Mouse (Mus musculus) CH12.LX (cell line): ENCODE data around the gene Ubxn4. TPM values are rescaled to one million over a fixed set of nuclear protein-coding genes. Genes with fewer than 3 reads are reported as not detected.

ENCODE experiments used
- DNase-seq: peaks from one replicate; pipeline ENCODE4 v3.0.0-alpha.2; 2013; ENCODE audit errors: extremely low read depth
- H3K27ac ChIP-seq: 2 replicates; pipeline ENCODE4 v1.5.1; 2012; ENCODE audit warnings: low read depth, mild to moderate bottlenecking, control low read depth, moderate library complexity; ENCODE audit not compliant: insufficient read depth
- H3K27me3 ChIP-seq: replicated peaks from 2 replicates; pipeline ENCODE3; 2012; ENCODE audit warnings: inconsistent platforms
- H3K36me3 ChIP-seq, 2 experiments: replicated peaks in 1 of 2; 2 replicates each; pipeline versions ENCODE3 to v1.6.1; 2012; ENCODE audit warnings: inconsistent platforms in 1 of 2, low read length in 1 of 2, mild to moderate bottlenecking in 1 of 2, mixed read lengths in 1 of 2, moderate library complexity in 1 of 2; ENCODE audit not compliant: control insufficient read depth in 1 of 2, insufficient read depth in 1 of 2
- H3K4me1 ChIP-seq, 2 experiments: 2 replicates each; pipeline ENCODE4 v1.6.1; 2012; ENCODE audit warnings: inconsistent platforms in 1 of 2, moderate library complexity in 1 of 2; ENCODE audit not compliant: insufficient read depth in 2 of 2, control insufficient read depth in 1 of 2
- H3K4me2 ChIP-seq: 2 replicates; pipeline ENCODE4 v1.6.1; 2012; ENCODE audit warnings: low read depth, mild to moderate bottlenecking, control low read depth; ENCODE audit not compliant: poor library complexity, insufficient read depth, severe bottlenecking
- H3K4me3 ChIP-seq, 3 experiments: fragments of 150-350 bp in 1 of 3; sonication (generic) in 1 of 3; replicated peaks in 1 of 3; 2 replicates each; pipeline versions ENCODE3 to v1.5.1; 2011 to 2012; ENCODE audit warnings: low read depth in 2 of 3, low read length in 2 of 3, mild to moderate bottlenecking in 2 of 3, moderate library complexity in 2 of 3, control low read depth in 1 of 3, improper control_type of control experiment in 1 of 3, inconsistent platforms in 1 of 3, mixed read lengths in 1 of 3; ENCODE audit not compliant: poor library complexity in 1 of 3
- H3K79me2 ChIP-seq: replicated peaks from 2 replicates; pipeline ENCODE4 v1.6.1; 2012; ENCODE audit warnings: mild to moderate bottlenecking, moderate library complexity; ENCODE audit not compliant: control insufficient read depth, poor library complexity, insufficient read depth, severe bottlenecking; ENCODE audit errors: extremely low read depth
- H3K9ac ChIP-seq: 2 replicates; pipeline ENCODE4 v1.6.1; 2012; ENCODE audit warnings: low read depth, mild to moderate bottlenecking, control low read depth, moderate library complexity; ENCODE audit not compliant: insufficient read depth
- H3K9me3 ChIP-seq: replicated peaks from 2 replicates; pipeline ENCODE3; 2012; ENCODE audit warnings: low read length, inconsistent platforms, mixed read lengths
- BHLHE40 ChIP-seq: IDR thresholded peaks from 2 replicates; pipeline ENCODE4 v1.6.1; 2011; ENCODE audit warnings: mild to moderate bottlenecking, low read depth, low read length, improper control_type of control experiment
- CHD1 ChIP-seq: IDR thresholded peaks from 2 replicates; pipeline ENCODE4 v1.6.1; 2012; ENCODE audit warnings: low read depth, low read length, improper control_type of control experiment, inconsistent platforms
- CTCF ChIP-seq, 2 experiments: IDR thresholded peaks in 1 of 2; conservative IDR thresholded peaks in 1 of 2; 2 replicates each; pipeline ENCODE4 v1.5.1; 2011 to 2012; ENCODE audit warnings: low read depth in 2 of 2, low read length in 2 of 2, improper control_type of control experiment in 1 of 2, inconsistent platforms in 1 of 2, mild to moderate bottlenecking in 1 of 2, moderate library complexity in 1 of 2
- E2F4 ChIP-seq: IDR thresholded peaks from 2 replicates; pipeline ENCODE4 v1.6.1; 2011; ENCODE audit warnings: low read depth, low read length, improper control_type of control experiment; ENCODE audit not compliant: insufficient replicate concordance
- ELF1 ChIP-seq: IDR thresholded peaks from 2 replicates; pipeline ENCODE4 v1.6.1; 2014; ENCODE audit warnings: low read depth, mild to moderate bottlenecking, inconsistent platforms, low read length, improper control_type of control experiment
- EP300 ChIP-seq: IDR thresholded peaks from 2 replicates; pipeline ENCODE4 v1.6.1; 2011; ENCODE audit warnings: low read length, improper control_type of control experiment
- GABPA ChIP-seq: IDR thresholded peaks from 2 replicates; pipeline ENCODE4 v1.6.1; 2012; ENCODE audit warnings: low read depth, low read length, improper control_type of control experiment, inconsistent platforms; ENCODE audit not compliant: insufficient replicate concordance
- HCFC1 ChIP-seq: IDR thresholded peaks from 2 replicates; pipeline ENCODE4 v1.6.1; 2012; ENCODE audit warnings: low read depth, mild to moderate bottlenecking, inconsistent platforms, low read length, improper control_type of control experiment
- IRF4 ChIP-seq: IDR thresholded peaks from 2 replicates; pipeline ENCODE4 v1.6.1; 2014; ENCODE audit warnings: low read depth, mild to moderate bottlenecking, inconsistent platforms, low read length, improper control_type of control experiment
- JUND ChIP-seq: conservative IDR thresholded peaks from 2 replicates; pipeline ENCODE4 v1.6.1; 2011; ENCODE audit warnings: low read depth, low read length, improper control_type of control experiment
- MAFK ChIP-seq: IDR thresholded peaks from 2 replicates; pipeline ENCODE4 v1.6.1; 2011; ENCODE audit warnings: low read length, improper control_type of control experiment; ENCODE audit not compliant: insufficient replicate concordance
- MAZ ChIP-seq: IDR thresholded peaks from 2 replicates; pipeline ENCODE4 v1.6.1; 2012; ENCODE audit warnings: low read depth, mild to moderate bottlenecking, inconsistent platforms, low read length, improper control_type of control experiment, moderate library complexity
- MXI1 ChIP-seq: IDR thresholded peaks from 2 replicates; pipeline ENCODE4 v1.6.1; 2011; ENCODE audit warnings: mild to moderate bottlenecking, low read depth, low read length, improper control_type of control experiment
- MYC ChIP-seq: IDR thresholded peaks from 2 replicates; pipeline ENCODE4 v1.6.1; 2011; ENCODE audit warnings: low read depth, mild to moderate bottlenecking, improper control_type of control experiment, low read length
- NRF1 ChIP-seq: IDR thresholded peaks from 2 replicates; pipeline ENCODE4 v1.6.1; 2014; ENCODE audit warnings: low read depth, mild to moderate bottlenecking, inconsistent platforms, low read length, improper control_type of control experiment, moderate library complexity
- POLR2A ChIP-seq: IDR thresholded peaks from 2 replicates; pipeline ENCODE4 v1.6.1; 2011; ENCODE audit warnings: low read depth, mild to moderate bottlenecking, improper control_type of control experiment, low read length
- POLR2AphosphoS2 ChIP-seq: IDR thresholded peaks from 2 replicates; pipeline ENCODE4 v1.6.1; 2011; ENCODE audit warnings: low read depth, low read length, improper control_type of control experiment
- RAD21 ChIP-seq: IDR thresholded peaks from 2 replicates; pipeline ENCODE4 v1.6.1; 2011; ENCODE audit warnings: low read depth, mild to moderate bottlenecking, low read length, improper control_type of control experiment, moderate library complexity
- RCOR1 ChIP-seq: conservative IDR thresholded peaks from 2 replicates; pipeline ENCODE4 v1.6.1; 2012; ENCODE audit warnings: low read depth, mild to moderate bottlenecking, inconsistent platforms, low read length, improper control_type of control experiment
- TCF12 ChIP-seq: IDR thresholded peaks from 2 replicates; pipeline ENCODE4 v1.6.1; 2014; ENCODE audit warnings: low read depth, mild to moderate bottlenecking, inconsistent platforms, low read length, improper control_type of control experiment
- UBTF ChIP-seq: IDR thresholded peaks from 2 replicates; pipeline ENCODE4 v1.6.1; 2012; ENCODE audit warnings: low read depth, mild to moderate bottlenecking, inconsistent platforms, low read length, improper control_type of control experiment, moderate library complexity
- USF1 ChIP-seq: IDR thresholded peaks from 2 replicates; pipeline ENCODE4 v1.6.1; 2014; ENCODE audit warnings: low read depth, mild to moderate bottlenecking, inconsistent platforms, low read length, improper control_type of control experiment
- USF2 ChIP-seq: conservative IDR thresholded peaks from 2 replicates; pipeline ENCODE4 v1.6.1; 2011; ENCODE audit warnings: low read depth, low read length, improper control_type of control experiment
- ZKSCAN1 ChIP-seq: IDR thresholded peaks from 2 replicates; pipeline ENCODE4 v1.6.1; 2012; ENCODE audit warnings: low read depth, inconsistent platforms, low read length, improper control_type of control experiment, borderline replicate concordance
- ZMIZ1 ChIP-seq: IDR thresholded peaks from 2 replicates; pipeline ENCODE4 v1.6.1; 2012; ENCODE audit warnings: low read depth, mild to moderate bottlenecking, inconsistent platforms, low read length, improper control_type of control experiment
- ZNF384 ChIP-seq: IDR thresholded peaks from 2 replicates; pipeline ENCODE4 v1.6.1; 2012; ENCODE audit warnings: low read depth, low read length, improper control_type of control experiment, inconsistent platforms
- dilution Hi-C: fragments of 300-500 bp; cut with MboI; formaldehyde crosslinking; loops from 2 replicates; pipeline ENCODE4 v1.14.3; 2020; ENCODE audit warnings: low sequenced_read_pairs; ENCODE audit not compliant: extremely low pct_unique_long_range_greater_than_20kb, extremely low pct_ligation_motif_present
- in situ Hi-C: fragments of 300-500 bp; cut with MboI; formaldehyde crosslinking; loops from 3 replicates; pipeline ENCODE4 v1.14.3; 2019; ENCODE audit warnings: low sequenced_read_pairs, low pct_ligation_motif_present, low pct_unique_long_range_greater_than_20kb, mixed read lengths
- polyA plus RNA-seq: library from polyadenylated mRNA; unstranded; fragments of >175 nt; gene quantifications from 2 replicates; pipeline ENCODE4 v1.2.1, GENCODE M21; 2012; ENCODE audit warnings: low read depth; ENCODE audit not compliant: insufficient read length
- total RNA-seq, 2 experiments: library from RNA; depleted of rRNA; stranded (reverse); fragments of 300-350 nt in 1 of 2; fragments of >200 nt in 1 of 2; gene quantifications; 2 replicates each; pipeline ENCODE4 v1.2.3; 2012 to 2014

The Ubxn4 gene
- total and polyA plus RNA-seq, 3 experiments = 38.7 to 110 (median 41.5) TPM

- DNase-seq = no peak
- no peaks in the 10 kb centered on the region for H3K9me3 ChIP-seq
- dilution Hi-C loops = no loop called here
- no peak overlapping the region for H3K9ac ChIP-seq
- H3K36me3 ChIP-seq = no peaks in the 10 kb centered on the region
- H3K27me3 ChIP-seq = no peaks in the 10 kb centered on the region
- no peak overlapping the region for H3K4me3 ChIP-seq
- TF ChIP-seq MAFK (no peak), ELF1 (no peak), TCF12 (no peak), MXI1 (no peak), MYC (no peak), ZMIZ1 (no peak), IRF4 (no peak), JUND (no peak), UBTF (no peak), E2F4 (no peak), CTCF (conservative IDR thresholded peaks at IDR 0.05 in 1 of 2, IDR thresholded peaks at IDR 0.05 in 1 of 2; ENCODE audit: low read depth in 2 of 2, low read length in 2 of 2) (no peak), ZKSCAN1 (no peak), GABPA (no peak), USF2 (no peak), ZNF384 (no peak), USF1 (no peak), NRF1 (no peak), BHLHE40 (no peak), POLR2A (no peak), CHD1 (no peak)
- TF ChIP-seq, all 38 proteins: peak for 0
- Histone ChIP-seq H3K4me1 (no peaks in the 10 kb centered on the region), H3K4me2 (no peak overlapping the region), H3K79me2 (no peaks in the 10 kb centered on the region), H3K27ac (no peak overlapping the region)
- in situ Hi-C loops = no loop called here
These were observed 52.2 kb downstream of the Ubxn4 start for GRCm38 (mm10) chr1:128295717-128296528.

- Histone ChIP-seq H3K9ac (no peak overlapping the region), H3K4me2 (no peak overlapping the region), H3K27ac (no peak overlapping the region), H3K4me3 (no peak overlapping the region), H3K79me2 (no peaks in the 10 kb centered on the region), H3K9me3 (no peaks in the 10 kb centered on the region), H3K27me3 (no peaks in the 10 kb centered on the region), H3K4me1 (no peaks in the 10 kb centered on the region; a peak in 1 of 4 replicates), H3K36me3 (no peaks in the 10 kb centered on the region)
- dilution Hi-C loops (no loop called here), in situ Hi-C loops (no loop called here)
- TF ChIP-seq MYC (no peak), JUND (no peak), TCF12 (no peak), MAZ (no peak), RCOR1 (no peak), POLR2A (no peak), RAD21 (no peak), HCFC1 (no peak), EP300 (no peak), POLR2AphosphoS2 (no peak), USF1 (no peak)
- DNase-seq = no peak
These were observed 60.1 kb downstream of the Ubxn4 start for GRCm38 (mm10) chr1:128303900-128304299.
